Mouse (Mus musculus) heart, postnatal 0 days (tissue): ENCODE results near the gene Nkiras2. TPM values are rescaled to one million over a fixed set of nuclear protein-coding genes. Genes with fewer than 3 reads are reported as not detected.

Experiments
- ATAC-seq: fragments of 200-750 bp; cut with Nextera tagmentation; 2 replicates; pipeline ENCODE4 v1.8.0; 2017; ENCODE audit warnings: low read depth, moderate number of reproducible peaks, moderate library complexity; ENCODE audit not compliant: insufficient read depth
- DNase-seq: peaks from one replicate; pipeline ENCODE4 v3.0.0-alpha.2; 2016; ENCODE audit warnings: low spot score
- H3K27ac ChIP-seq: fragments of 300-500 bp; sonication (generic); 2 replicates; pipeline ENCODE4 v1.5.1; 2014; ENCODE audit warnings: low read depth, mild to moderate bottlenecking
- H3K27me3 ChIP-seq: fragments of 300-500 bp; sonication (generic); 2 replicates; pipeline ENCODE4 v1.6.1; 2014; ENCODE audit warnings: low read length, mixed read lengths; ENCODE audit not compliant: control insufficient read depth, insufficient read depth
- H3K36me3 ChIP-seq: fragments of 300-500 bp; sonication (generic); replicated peaks from 2 replicates; pipeline ENCODE4 v1.6.1; 2014; ENCODE audit warnings: low read length, mixed read lengths; ENCODE audit not compliant: control insufficient read depth, insufficient read depth
- H3K4me1 ChIP-seq: fragments of 300-500 bp; sonication (generic); 2 replicates; pipeline ENCODE4 v1.6.1; 2014; ENCODE audit warnings: antibody characterized with exemption; ENCODE audit not compliant: control insufficient read depth, insufficient read depth
- H3K4me2 ChIP-seq: fragments of 300-500 bp; sonication (generic); 2 replicates; pipeline ENCODE4 v1.6.1; 2014; ENCODE audit warnings: low read depth, mild to moderate bottlenecking, low read length, moderate library complexity
- H3K4me3 ChIP-seq: fragments of 300-500 bp; sonication (generic); 2 replicates; pipeline ENCODE4 v1.5.1; 2014; ENCODE audit warnings: low read depth, low read length
- H3K9ac ChIP-seq: fragments of 300-500 bp; sonication (generic); replicated peaks from 2 replicates; pipeline ENCODE4 v1.6.1; 2014; ENCODE audit warnings: low read depth, low read length, mixed read lengths
- H3K9me3 ChIP-seq: fragments of 300-500 bp; sonication (generic); replicated peaks from 2 replicates; pipeline ENCODE4 v1.6.1; 2016; ENCODE audit warnings: low read length; ENCODE audit not compliant: control insufficient read depth
- CTCF ChIP-seq: IDR thresholded peaks from 2 replicates; pipeline ENCODE4 v1.5.1; 2016; ENCODE audit warnings: antibody characterized with exemption, control low read depth, low read depth
- EP300 ChIP-seq: IDR thresholded peaks from 2 replicates; pipeline ENCODE4 v1.6.1; 2016; ENCODE audit warnings: antibody characterized with exemption, low read depth
- WGBS: fragments of 180-500 bp; shearing (Covaris S2); extraction: QIAGEN DNeasy Blood & Tissue Kit; methylation state at CpG from one replicate; pipeline ENCODE4 v1.1.7; 2014; 5-methylcytosine and 5-hydroxymethylcytosine counted together
- polyA plus RNA-seq: library from polyadenylated mRNA; unstranded; fragments of >200 nt; fragmentation: Nextera tagmentation; extraction: Ambion mirVana; gene quantifications from 2 replicates; pipeline ENCODE4 v1.2.1, GENCODE M21; 2015
- total RNA-seq: library from RNA; depleted of rRNA; stranded (reverse); fragments of >200 nt; gene quantifications from 2 replicates; pipeline ENCODE4 v1.2.3, GENCODE M21; 2014; ENCODE audit warnings: low replicate concordance

The Nkiras2 gene
- total and polyA plus RNA-seq, 2 experiments from 2014 or later = 79.7 to 113 TPM

GRCm38 (mm10) chr11:100603155-100603554, 15.9 kb upstream of the Nkiras2 start:
- H3K36me3 ChIP-seq = peaks cover 44% of the 10 kb centered on the region

DNA sequence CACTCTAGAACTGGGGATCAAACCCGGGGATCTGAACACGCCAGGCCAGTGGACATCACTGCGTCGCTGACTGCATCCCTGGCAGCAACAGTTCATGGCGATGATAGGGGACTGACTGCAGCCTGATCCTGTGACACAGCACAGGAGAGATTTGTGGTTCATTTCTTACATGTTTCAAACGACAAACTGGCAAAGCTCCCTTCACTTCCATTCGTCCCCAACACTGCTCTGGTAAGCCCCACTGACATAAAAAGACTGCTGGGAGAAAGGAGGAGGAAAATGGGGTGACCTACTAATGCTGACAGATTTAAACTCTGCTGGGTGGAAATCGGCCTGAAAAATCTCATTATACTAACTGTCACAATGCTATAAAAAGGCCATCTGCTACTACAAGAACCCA, 15.2 kb upstream of the Nkiras2 start:
- Histone ChIP-seq H3K36me3 (peaks cover 41% of the 10 kb centered on the region), H3K4me2 (no peak overlapping the region), H3K4me3 (no peak overlapping the region), H3K9me3 (no peaks in the 10 kb centered on the region), H3K27ac (no peak overlapping the region), H3K9ac (no peak overlapping the region), H3K27me3 (no peaks in the 10 kb centered on the region), H3K4me1 (peaks cover 2% of the 10 kb centered on the region)
- no peak for TF ChIP-seq EP300
- TF ChIP-seq CTCF = no peak
- WGBS = 64% methylated on average over 8 of the region's 8 CpGs
- ATAC-seq = no peak
- no peak for DNase-seq

More at GRCm38 (mm10) chr11:100603155-100603554, 15.9 kb upstream of the Nkiras2 start:
- no peak overlapping the region for H3K4me2 ChIP-seq
- DNase-seq (no peak), ATAC-seq (no peak)
- TF ChIP-seq EP300 (no peak), CTCF (no peak)
- no peak overlapping the region for H3K27ac ChIP-seq
- no peaks in the 10 kb centered on the region; the same call in 1 of the 2 replicates for H3K4me1 ChIP-seq
- H3K9me3 ChIP-seq = no peaks in the 10 kb centered on the region
- H3K27me3 ChIP-seq = no peaks in the 10 kb centered on the region
- 71% methylated on average over 9 of the region's 9 CpGs for WGBS
- no peak overlapping the region for H3K4me3 ChIP-seq
- H3K9ac ChIP-seq = no peak overlapping the region

DNA sequence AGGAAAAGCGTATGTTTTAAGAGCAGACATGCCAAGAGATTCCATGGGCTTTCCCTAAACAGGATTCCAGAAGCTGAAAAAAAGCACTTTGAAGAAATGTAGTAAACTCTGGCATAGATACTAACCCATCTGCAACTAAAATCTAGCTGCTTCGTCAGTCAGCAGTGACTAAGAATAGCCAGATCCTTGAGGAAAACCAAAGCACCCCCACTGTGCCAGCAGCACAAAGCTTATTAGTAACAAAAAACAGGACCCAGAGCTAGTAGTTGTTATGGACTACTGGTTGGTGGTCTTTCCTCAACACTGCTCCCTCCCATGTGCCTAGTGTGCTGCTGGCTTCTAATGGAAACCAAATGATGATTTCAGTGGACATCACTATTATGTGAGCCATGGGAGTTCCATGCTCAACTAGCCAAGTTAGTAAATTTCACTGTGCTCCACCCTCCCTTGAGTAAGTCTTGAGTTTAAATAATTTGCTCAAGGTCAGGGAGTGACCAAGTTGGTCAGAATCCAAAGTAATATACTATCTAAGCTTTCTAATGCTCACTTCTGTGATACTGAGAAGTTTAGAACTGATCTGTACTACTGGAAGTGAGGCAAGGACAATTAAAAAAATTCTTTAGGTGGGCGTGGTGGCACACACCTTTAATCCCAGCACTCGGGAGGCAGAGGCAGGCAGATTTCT, 14.6 kb upstream of the Nkiras2 start:
- Histone ChIP-seq H3K9ac (no peak overlapping the region), H3K27me3 (no peaks in the 10 kb centered on the region), H3K27ac (0 out of 2 replicates have a peak overlapping the region, but pooled peaks have one; percentile 1), H3K4me2 (no peak overlapping the region), H3K4me1 (peaks cover 9% of the 10 kb centered on the region), H3K4me3 (no peak overlapping the region), H3K9me3 (no peaks in the 10 kb centered on the region), H3K36me3 (peaks cover 35% of the 10 kb centered on the region)
- TF ChIP-seq EP300 = no peak
- 69% methylated on average over 4 of the region's 4 CpGs for WGBS
- ATAC-seq (no peak), DNase-seq (no peak)

GRCm38 (mm10) chr11:100605451-100605850, 13.6 kb upstream of the Nkiras2 start:
- Histone ChIP-seq H3K27ac (no peak overlapping the region), H3K4me3 (no peak overlapping the region), H3K4me1 (peaks cover 18% of the 10 kb centered on the region), H3K4me2 (no peak overlapping the region), H3K9me3 (no peaks in the 10 kb centered on the region), H3K27me3 (no peaks in the 10 kb centered on the region), H3K36me3 (peaks cover 25% of the 10 kb centered on the region), H3K9ac (no peak overlapping the region)
- DNase-seq = no peak
- WGBS = 88% methylated on average over 10 of the region's 10 CpGs
- ATAC-seq = no peak
- no peak for TF ChIP-seq CTCF
- no peak for TF ChIP-seq EP300

DNA sequence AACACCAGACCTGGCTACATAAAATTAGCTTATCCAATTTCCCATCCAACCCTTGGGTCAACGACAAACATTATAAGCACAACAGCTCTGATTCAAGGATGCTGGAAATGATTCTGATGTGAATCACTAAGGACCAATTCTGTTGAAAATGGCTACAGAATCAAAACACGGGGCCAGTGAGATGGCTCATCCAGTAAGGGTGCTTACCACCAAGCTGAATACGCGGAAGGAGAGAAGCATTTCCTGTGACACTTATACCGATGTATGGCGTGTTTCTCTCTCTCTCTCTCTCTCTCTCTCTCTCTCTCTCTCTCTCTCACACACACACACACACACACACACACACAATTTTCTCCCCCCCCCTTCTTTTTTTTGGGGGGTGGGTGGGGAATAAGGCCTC, 11.9 kb upstream of the Nkiras2 start:
- H3K9ac ChIP-seq = no peak overlapping the region
- DNase-seq = no peak
- peaks cover 25% of the 10 kb centered on the region for H3K4me1 ChIP-seq
- TF ChIP-seq EP300 (no peak), CTCF (no peak)
- H3K4me3 ChIP-seq = no peak overlapping the region
- no peaks in the 10 kb centered on the region for H3K9me3 ChIP-seq
- H3K27me3 ChIP-seq = no peaks in the 10 kb centered on the region
- no peak for ATAC-seq
- H3K4me2 ChIP-seq = no peak overlapping the region
- H3K36me3 ChIP-seq = peaks cover 15% of the 10 kb centered on the region
- 80% methylated on average over 6 of the region's 6 CpGs for WGBS
- H3K27ac ChIP-seq = no peak overlapping the region

- peak overlapping the region; percentile 84 for H3K27ac ChIP-seq
- DNase-seq = no peak
- no peak overlapping the region for H3K4me3 ChIP-seq
- peaks cover 32% of the 10 kb centered on the region for H3K4me1 ChIP-seq
- no peak overlapping the region for H3K9ac ChIP-seq
- TF ChIP-seq EP300 (no peak), CTCF (no peak)
- H3K9me3 ChIP-seq = no peaks in the 10 kb centered on the region
- peaks cover 15% of the 10 kb centered on the region for H3K36me3 ChIP-seq
- no peak overlapping the region; the same call in 1 of the 2 replicates for H3K4me2 ChIP-seq
- no peaks in the 10 kb centered on the region for H3K27me3 ChIP-seq
- WGBS = 42% methylated on average over 4 of the region's 4 CpGs
- no peak for ATAC-seq
Measured at GRCm38 (mm10) chr11:100608796-100609195, 10.2 kb upstream of the Nkiras2 start.
